Mouse (Mus musculus) kidney, postnatal 0 days (tissue): ENCODE results near the gene Clec2e. TPM values are rescaled to one million over a fixed set of nuclear protein-coding genes. Genes with fewer than 3 reads are reported as not detected.

Experiments
- ATAC-seq: fragments of 200-750 bp; cut with Nextera tagmentation; replicated peaks from 2 replicates; pipeline ENCODE4 v1.8.0; 2017; ENCODE audit warnings: low read depth, moderate number of reproducible peaks, moderate TSS enrichment, moderate library complexity; ENCODE audit not compliant: low FRiP score
- DNase-seq: peaks from one replicate; pipeline ENCODE4 v3.0.0-alpha.2; 2016; ENCODE audit warnings: low spot score
- H3K27ac ChIP-seq: fragments of 300-500 bp; sonication (generic); 2 replicates; pipeline ENCODE4 v1.5.1; 2014; ENCODE audit warnings: mild to moderate bottlenecking
- H3K27me3 ChIP-seq: fragments of 300-500 bp; sonication (generic); 2 replicates; pipeline ENCODE4 v1.6.1; 2014; ENCODE audit warnings: low read length, mixed read lengths; ENCODE audit not compliant: insufficient read depth
- H3K36me3 ChIP-seq: fragments of 300-500 bp; sonication (generic); 2 replicates; pipeline ENCODE4 v1.6.1; 2014; ENCODE audit warnings: low read length, mixed read lengths; ENCODE audit not compliant: insufficient read depth
- H3K4me1 ChIP-seq: fragments of 300-500 bp; sonication (generic); replicated peaks from 2 replicates; pipeline ENCODE4 v1.6.1; 2014; ENCODE audit warnings: antibody characterized with exemption, low read length, mixed read lengths; ENCODE audit not compliant: insufficient read depth
- H3K4me2 ChIP-seq: fragments of 300-500 bp; sonication (generic); 2 replicates; pipeline ENCODE4 v1.6.1; 2014; ENCODE audit warnings: mild to moderate bottlenecking, low read length, moderate library complexity, mixed read lengths
- H3K4me3 ChIP-seq: fragments of 300-500 bp; sonication (generic); replicated peaks from 2 replicates; pipeline ENCODE4 v1.5.1; 2014; ENCODE audit warnings: low read depth, low read length
- H3K9ac ChIP-seq: fragments of 300-500 bp; sonication (generic); 2 replicates; pipeline ENCODE4 v1.6.1; 2014; ENCODE audit warnings: low read depth, low read length
- H3K9me3 ChIP-seq: fragments of 300-500 bp; sonication (generic); replicated peaks from 2 replicates; pipeline ENCODE4 v1.6.1; 2016; ENCODE audit warnings: low read length, inconsistent platforms, mixed read lengths
- CTCF ChIP-seq: IDR thresholded peaks from 2 replicates; pipeline ENCODE4 v1.5.1; 2016; ENCODE audit warnings: antibody characterized with exemption, low read depth, mild to moderate bottlenecking, moderate library complexity
- WGBS: fragments of 180-500 bp; shearing (Covaris S2); extraction: QIAGEN DNeasy Blood & Tissue Kit; methylation state at CpG from one replicate; pipeline ENCODE4 v1.1.7; 2014; 5-methylcytosine and 5-hydroxymethylcytosine counted together
- polyA plus RNA-seq: library from polyadenylated mRNA; unstranded; fragments of >200 nt; fragmentation: Nextera tagmentation; extraction: Ambion mirVana; gene quantifications from 2 replicates; pipeline ENCODE4 v1.2.1, GENCODE M21; 2015

Gene Clec2e
- polyA plus RNA-seq, 1 experiment from 2014 or later: not detected

DNA sequence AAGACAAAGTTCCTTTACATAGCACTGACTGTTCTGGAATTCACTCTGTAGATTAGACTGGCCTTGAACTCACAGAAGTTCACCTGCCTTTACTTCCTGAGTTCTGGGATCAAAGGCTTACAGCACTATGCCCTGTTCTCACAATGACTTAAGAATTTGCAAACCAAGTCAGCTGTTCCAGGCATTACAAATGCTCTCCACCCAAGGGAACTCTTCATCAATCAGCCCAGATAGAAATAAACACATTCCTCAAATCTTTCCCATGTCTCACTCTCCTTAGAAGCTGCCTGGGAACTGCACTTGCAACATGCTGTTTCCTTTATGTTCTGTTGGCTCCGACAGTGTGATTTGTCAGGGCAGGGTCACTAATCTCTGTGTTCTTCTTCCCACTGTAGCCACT is 13.1 kb upstream of the Clec2e start:
- no peak for ATAC-seq
- peak; percentile 70 for DNase-seq
- Histone ChIP-seq H3K9me3 (no peaks in the 10 kb centered on the region), H3K27ac (no peak overlapping the region), H3K4me1 (no peaks in the 10 kb centered on the region), H3K9ac (no peak overlapping the region), H3K4me3 (no peak overlapping the region), H3K4me2 (no peak overlapping the region), H3K36me3 (no peaks in the 10 kb centered on the region), H3K27me3 (no peaks in the 10 kb centered on the region)
- 29% methylated on average over 1 of the region's 1 CpGs for WGBS
- no peak for TF ChIP-seq CTCF

DNA sequence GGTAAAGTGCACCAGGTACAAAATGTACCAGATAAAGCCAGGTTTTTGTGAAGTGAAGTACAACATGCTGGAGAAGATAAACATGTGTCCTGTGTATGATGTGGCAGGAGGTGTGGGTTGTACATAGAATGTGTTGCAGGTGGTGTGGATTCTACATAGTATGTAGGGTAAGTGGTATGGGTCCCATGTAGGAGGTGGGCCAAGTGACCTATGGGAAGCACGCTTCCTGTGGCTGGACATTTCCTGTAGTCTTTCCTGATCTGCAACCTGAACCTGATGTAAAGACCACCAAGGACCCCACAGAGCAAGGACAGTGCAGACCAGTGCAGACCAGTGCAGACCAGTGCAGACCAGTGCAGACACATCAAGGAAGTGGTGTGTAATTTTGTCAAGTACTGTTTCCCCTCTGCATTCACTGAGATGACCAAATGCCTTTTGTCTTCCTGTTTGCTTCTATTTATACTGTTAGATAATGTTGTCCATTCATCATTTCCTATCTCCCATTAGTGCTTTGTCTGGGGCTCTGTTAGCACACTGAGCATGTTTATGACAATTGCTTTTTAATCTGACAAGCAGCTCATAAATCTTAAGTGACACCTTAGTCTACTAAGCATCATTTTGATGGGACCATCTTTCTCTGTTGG is 12.4 kb upstream of the Clec2e start:
- 78% methylated on average over 1 of the region's 1 CpGs for WGBS
- Histone ChIP-seq H3K4me2 (no peak overlapping the region), H3K4me3 (no peak overlapping the region), H3K27ac (no peak overlapping the region), H3K9ac (no peak overlapping the region), H3K9me3 (no peaks in the 10 kb centered on the region), H3K36me3 (no peaks in the 10 kb centered on the region), H3K27me3 (no peaks in the 10 kb centered on the region), H3K4me1 (no peaks in the 10 kb centered on the region)
- DNase-seq (peak; percentile 57), ATAC-seq (peak; percentile 46; the same call in 1 of the 2 replicates)
- TF ChIP-seq CTCF: no peak

DNA sequence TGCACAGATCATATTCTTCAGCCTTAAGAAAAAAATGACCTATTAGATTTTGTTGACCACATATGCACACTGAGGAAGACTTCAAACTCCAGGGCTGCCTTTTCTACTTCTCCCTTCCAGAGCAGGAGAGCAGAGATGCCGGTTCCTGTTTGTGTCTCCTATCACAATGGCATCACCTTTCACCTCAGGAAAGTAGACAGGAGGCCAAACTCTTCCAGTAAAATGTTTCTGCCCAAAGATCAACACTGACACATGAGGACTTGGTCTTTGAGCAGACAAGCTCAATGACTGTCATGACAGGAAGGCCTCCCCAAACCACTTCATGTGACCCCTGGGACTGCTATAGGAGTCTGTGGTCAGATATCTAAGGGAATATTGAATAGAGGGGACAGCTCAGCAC is 11.8 kb upstream of the Clec2e start:
- Histone ChIP-seq H3K27ac (no peak overlapping the region), H3K4me3 (no peak overlapping the region), H3K4me1 (no peaks in the 10 kb centered on the region), H3K36me3 (no peaks in the 10 kb centered on the region), H3K9ac (no peak overlapping the region), H3K9me3 (no peaks in the 10 kb centered on the region), H3K27me3 (no peaks in the 10 kb centered on the region), H3K4me2 (no peak overlapping the region)
- ATAC-seq: no peak
- DNase-seq: no peak
- WGBS: 64% methylated on average over 1 of the region's 1 CpGs
- TF ChIP-seq CTCF: no peak

DNA sequence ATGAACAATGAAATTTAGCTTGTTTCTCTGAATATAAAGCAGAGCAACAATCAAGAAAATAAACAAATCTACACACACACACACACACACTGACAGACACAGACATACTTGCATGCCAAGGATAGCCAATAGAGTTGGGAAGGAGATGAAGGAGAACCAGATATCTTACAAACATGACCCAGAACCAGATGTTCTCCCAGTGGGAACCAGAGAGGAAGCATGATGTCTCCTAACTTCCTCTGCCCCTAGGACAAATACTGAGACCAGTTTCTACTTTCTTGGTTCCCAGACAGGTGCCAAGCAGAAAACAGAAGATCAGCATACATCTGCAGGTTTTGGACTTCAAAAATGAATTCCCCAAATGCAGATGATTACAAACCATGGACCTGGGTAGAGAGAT is 7.2 kb upstream of the Clec2e start:
- no peak overlapping the region for H3K27ac ChIP-seq
- H3K27me3 ChIP-seq: no peaks in the 10 kb centered on the region
- H3K4me1 ChIP-seq: no peaks in the 10 kb centered on the region
- DNase-seq (no peak), ATAC-seq (no peak)
- no peak overlapping the region for H3K9ac ChIP-seq
- no peaks in the 10 kb centered on the region for H3K36me3 ChIP-seq
- no peak for TF ChIP-seq CTCF
- no peaks in the 10 kb centered on the region for H3K9me3 ChIP-seq
- H3K4me2 ChIP-seq: no peak overlapping the region
- H3K4me3 ChIP-seq: no peak overlapping the region

DNA sequence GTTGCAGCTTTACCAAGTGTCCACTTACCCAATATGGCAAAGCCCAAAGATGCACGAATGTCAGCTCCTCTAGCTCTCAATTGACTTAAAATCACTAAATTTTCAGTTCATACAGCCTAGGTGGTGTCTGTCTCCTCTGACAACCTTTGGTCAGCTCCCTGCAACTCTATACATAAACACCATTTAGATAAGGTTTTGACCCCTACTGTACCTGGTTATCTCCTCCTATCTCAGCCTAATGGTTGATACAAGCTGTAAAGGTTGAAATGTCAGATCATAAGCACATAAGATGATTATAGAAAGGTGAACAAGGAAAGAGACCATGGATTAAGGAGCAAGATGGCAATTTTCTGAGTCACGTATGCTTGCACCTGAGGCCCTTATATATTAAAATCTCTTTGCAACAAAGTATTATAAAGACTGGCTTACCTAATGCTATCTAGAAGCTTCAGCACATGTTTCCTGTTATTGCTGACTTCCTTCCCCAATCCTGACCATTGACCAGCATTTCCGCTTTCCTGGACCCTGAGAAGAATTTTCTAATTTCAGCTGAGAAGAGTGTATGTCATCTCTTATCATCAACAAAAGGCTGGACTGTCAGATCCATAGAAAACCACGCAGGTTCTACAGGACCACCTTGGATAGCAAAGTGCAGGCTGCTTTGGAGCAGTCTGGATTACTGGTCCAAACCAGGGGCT is 2.3 kb upstream of the Clec2e start:
- Histone ChIP-seq H3K27ac (0 out of 2 replicates have a peak overlapping the region, but pooled peaks have one; percentile 13), H3K4me2 (no peak overlapping the region), H3K27me3 (no peaks in the 10 kb centered on the region), H3K4me1 (no peaks in the 10 kb centered on the region), H3K9me3 (no peaks in the 10 kb centered on the region), H3K36me3 (no peaks in the 10 kb centered on the region), H3K9ac (no peak overlapping the region), H3K4me3 (no peak overlapping the region)
- no peak for ATAC-seq
- 77% methylated on average over 4 of the region's 4 CpGs for WGBS
- no peak for TF ChIP-seq CTCF
- DNase-seq: peak; percentile 44

DNA sequence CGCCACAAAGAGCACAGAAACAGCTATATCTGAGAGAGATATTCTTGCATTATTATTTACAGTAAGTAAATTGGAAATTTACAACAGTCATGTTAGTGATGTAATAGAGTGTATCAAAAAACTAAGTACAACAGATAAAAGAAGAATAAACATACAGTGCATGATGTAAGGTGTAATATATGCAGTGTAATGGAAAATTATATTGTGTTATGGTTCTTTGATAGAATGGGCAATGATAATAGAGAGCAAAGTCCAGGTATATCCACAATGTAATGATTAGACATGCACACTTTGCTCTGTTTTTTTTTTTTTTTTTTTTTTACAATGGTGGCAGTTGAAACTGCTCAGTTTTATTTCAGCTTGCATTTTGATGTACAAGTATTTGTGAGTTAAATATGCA is 891 bp upstream of the Clec2e start:
- ATAC-seq: no peak
- H3K4me2 ChIP-seq: no peak overlapping the region
- TF ChIP-seq CTCF: no peak
- no peak for DNase-seq
- 85% methylated on average over 1 of the region's 1 CpGs for WGBS
- H3K27me3 ChIP-seq: no peaks in the 10 kb centered on the region
- H3K36me3 ChIP-seq: no peaks in the 10 kb centered on the region
- no peak overlapping the region for H3K27ac ChIP-seq
- no peaks in the 10 kb centered on the region for H3K9me3 ChIP-seq
- H3K9ac ChIP-seq: no peak overlapping the region
- H3K4me1 ChIP-seq: no peaks in the 10 kb centered on the region
- no peak overlapping the region for H3K4me3 ChIP-seq
